Mouse (Mus musculus) embryonic facial prominence, embryonic 14.5 days (tissue): Measurements from ENCODE around the gene Stx5a. TPM values are rescaled to one million over a fixed set of nuclear protein-coding genes. Genes with fewer than 3 reads are reported as not detected.

Experiments used
- ATAC-seq: fragments of 200-750 bp; cut with Nextera tagmentation; 2 replicates; pipeline ENCODE4 v1.8.0; 2017; ENCODE audit warnings: low read depth, moderate number of reproducible peaks, moderate TSS enrichment
- DNase-seq: peaks from one replicate; pipeline ENCODE4 v3.0.0-alpha.2; 2015; ENCODE audit warnings: low spot score
- H3K27ac ChIP-seq: fragments of 300-500 bp; sonication (generic); replicated peaks from 2 replicates; pipeline ENCODE4 v1.5.1; 2014; ENCODE audit warnings: low read depth, mild to moderate bottlenecking, low read length, moderate library complexity
- H3K27me3 ChIP-seq: fragments of 300-500 bp; sonication (generic); replicated peaks from 2 replicates; pipeline ENCODE4 v1.6.1; 2014; ENCODE audit warnings: low read length; ENCODE audit not compliant: control insufficient read depth, insufficient read depth
- H3K36me3 ChIP-seq: fragments of 300-500 bp; sonication (generic); 2 replicates; pipeline ENCODE4 v1.6.1; 2014; ENCODE audit warnings: low read length, mixed read lengths; ENCODE audit not compliant: control insufficient read depth, insufficient read depth
- H3K4me1 ChIP-seq: fragments of 300-500 bp; sonication (generic); 2 replicates; pipeline ENCODE4 v1.6.1; 2014; ENCODE audit warnings: antibody characterized with exemption, low read length; ENCODE audit not compliant: control insufficient read depth, insufficient read depth
- H3K4me2 ChIP-seq: fragments of 300-500 bp; sonication (generic); 2 replicates; pipeline ENCODE4 v1.6.1; 2014; ENCODE audit warnings: low read depth, mild to moderate bottlenecking, low read length, moderate library complexity, mixed read lengths
- H3K4me3 ChIP-seq: fragments of 300-500 bp; sonication (generic); 2 replicates; pipeline ENCODE4 v1.5.1; 2014; ENCODE audit warnings: low read depth, mild to moderate bottlenecking, low read length
- H3K9ac ChIP-seq: fragments of 300-500 bp; sonication (generic); 2 replicates; pipeline ENCODE4 v1.6.1; 2014; ENCODE audit warnings: low read depth, mild to moderate bottlenecking, low read length, moderate library complexity, mixed read lengths
- H3K9me3 ChIP-seq: fragments of 300-500 bp; sonication (generic); 2 replicates; pipeline ENCODE4 v1.6.1; 2016; ENCODE audit warnings: low read length; ENCODE audit not compliant: control insufficient read depth
- WGBS: fragments of 180-500 bp; shearing (Covaris S2); extraction: QIAGEN DNeasy Blood & Tissue Kit; methylation state at CpG from one replicate; pipeline ENCODE4 v1.1.7; 2014; 5-methylcytosine and 5-hydroxymethylcytosine counted together
- polyA plus RNA-seq: library from polyadenylated mRNA; unstranded; fragments of >200 nt; fragmentation: Nextera tagmentation; extraction: Ambion mirVana; gene quantifications from 2 replicates; pipeline ENCODE4 v1.2.1, GENCODE M21; 2014

The Stx5a gene
- polyA plus RNA-seq, 1 experiment from 2014 or later: 142 TPM

DNA sequence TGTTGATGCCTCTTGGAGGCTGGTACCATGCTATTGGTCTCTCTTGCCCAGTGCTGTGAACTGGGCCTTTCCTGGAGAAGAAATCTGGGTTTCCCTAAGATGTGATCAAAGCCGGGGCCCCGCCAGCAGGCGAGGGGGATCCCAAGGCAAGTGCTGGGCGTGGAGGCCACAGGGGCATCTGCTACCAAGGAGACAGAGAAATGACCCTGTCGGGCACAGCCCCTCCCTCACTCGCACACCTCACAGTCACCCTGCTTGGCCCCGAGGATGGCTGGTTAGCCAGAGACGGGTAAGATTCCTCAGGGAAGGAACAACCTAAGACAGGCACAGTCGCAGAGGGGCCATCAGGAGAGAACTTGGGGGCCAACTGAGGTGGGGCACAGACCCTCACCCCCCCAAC is 24.3 kb downstream of the Stx5a start:
- Histone ChIP-seq H3K27me3 (no peaks in the 10 kb centered on the region), H3K4me1 (peaks cover 3% of the 10 kb centered on the region; the same call in 1 of the 2 replicates), H3K4me2 (no peak overlapping the region), H3K9ac (no peak overlapping the region), H3K27ac (no peak overlapping the region), H3K4me3 (no peak overlapping the region), H3K9me3 (peaks cover 14% of the 10 kb centered on the region), H3K36me3 (peaks cover 86% of the 10 kb centered on the region)
- 96% methylated on average over 9 of the region's 9 CpGs for WGBS
- ATAC-seq (no peak), DNase-seq (no peak)

DNA sequence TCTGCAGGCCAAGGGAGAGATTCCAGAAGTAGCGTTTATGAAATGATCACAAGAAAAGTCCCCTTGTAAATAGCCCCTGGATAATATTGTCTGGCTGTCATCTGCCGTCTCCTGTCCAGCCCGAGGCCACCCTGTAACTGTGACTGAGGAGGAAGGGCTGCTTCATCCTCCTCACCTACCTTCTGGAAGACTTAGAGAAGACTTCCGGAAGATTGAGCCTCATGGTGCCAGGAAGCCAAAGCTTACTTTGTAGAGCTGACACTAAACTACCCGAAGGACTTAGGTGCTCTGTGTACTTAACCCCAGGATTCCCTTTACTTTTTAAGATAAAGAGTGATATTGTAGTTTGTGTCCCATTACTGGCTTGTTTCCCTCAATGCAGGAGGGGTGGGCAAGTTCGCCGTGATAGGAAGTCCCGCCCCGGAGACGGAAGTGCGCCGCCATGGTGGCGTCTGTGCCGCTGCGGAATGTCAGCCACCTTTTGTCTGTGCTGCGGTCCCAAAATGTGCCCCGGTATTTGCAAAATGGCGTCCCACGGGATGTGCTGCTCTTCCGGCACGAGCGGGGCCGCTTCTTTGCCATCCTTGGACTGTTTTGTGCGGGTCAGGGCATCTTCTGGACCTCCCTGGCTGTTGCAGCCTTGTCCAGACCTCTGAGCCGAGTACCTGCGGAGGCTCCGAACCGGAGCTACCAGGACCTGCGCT is 29.5 kb downstream of the Stx5a start, which contains the start of gene Tmem223:
TSS of gene Tmem223 (plus strand) at position 430 of the 704 bp plus-strand sequence.
- Histone ChIP-seq H3K4me3 (peak within 1 kb of the TSS; percentile 70), H3K9ac (peak within 1 kb of the TSS; percentile 93), H3K4me2 (peak within 1 kb of the TSS; percentile 80), H3K36me3 (peaks cover 66% of the 10 kb centered on the region), H3K27me3 (no peaks in the 10 kb centered on the region), H3K27ac (peak within 1 kb of the TSS; percentile 89), H3K4me1 (peaks cover 20% of the 10 kb centered on the region), H3K9me3 (peaks cover under 1% of the 10 kb centered on the region; the same call in 1 of the 2 replicates)
- WGBS: 19% methylated on average over 24 of the region's 29 CpGs
- DNase-seq (peak; percentile 82), ATAC-seq (peak; percentile 58)

DNA sequence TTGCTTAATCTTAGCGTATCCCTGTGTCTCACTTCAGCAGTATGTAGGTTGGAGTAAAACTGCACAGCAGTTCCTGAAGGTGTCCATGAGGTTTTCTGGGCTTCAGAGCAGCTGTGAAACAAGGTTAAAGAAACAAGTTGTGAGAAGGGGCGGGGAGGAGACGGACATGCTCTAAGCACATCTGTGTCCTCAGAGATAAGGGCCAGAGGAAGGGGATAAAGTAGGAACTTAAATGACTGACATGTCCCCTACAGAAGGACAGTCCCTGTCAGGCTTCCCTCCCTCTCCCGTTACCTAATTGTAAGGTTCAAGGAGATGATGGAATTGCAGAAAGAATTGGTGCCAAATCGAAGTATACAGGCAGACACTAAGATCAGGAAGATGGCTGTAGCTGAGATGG is 31.8 kb downstream of the Stx5a start:
- no peaks in the 10 kb centered on the region for H3K9me3 ChIP-seq
- peak overlapping the region; percentile 99; the same call in 1 of the 2 replicates for H3K27ac ChIP-seq
- H3K27me3 ChIP-seq: no peaks in the 10 kb centered on the region
- H3K9ac ChIP-seq: peak overlapping the region; percentile 82; the same call in 1 of the 2 replicates
- H3K4me1 ChIP-seq: peaks cover 20% of the 10 kb centered on the region
- no peak for DNase-seq
- peak overlapping the region; percentile 60 for H3K4me3 ChIP-seq
- H3K4me2 ChIP-seq: peak overlapping the region; percentile 95
- ATAC-seq: no peak
- WGBS: 84% methylated on average over 5 of the region's 5 CpGs
- H3K36me3 ChIP-seq: peaks cover 44% of the 10 kb centered on the region

DNA sequence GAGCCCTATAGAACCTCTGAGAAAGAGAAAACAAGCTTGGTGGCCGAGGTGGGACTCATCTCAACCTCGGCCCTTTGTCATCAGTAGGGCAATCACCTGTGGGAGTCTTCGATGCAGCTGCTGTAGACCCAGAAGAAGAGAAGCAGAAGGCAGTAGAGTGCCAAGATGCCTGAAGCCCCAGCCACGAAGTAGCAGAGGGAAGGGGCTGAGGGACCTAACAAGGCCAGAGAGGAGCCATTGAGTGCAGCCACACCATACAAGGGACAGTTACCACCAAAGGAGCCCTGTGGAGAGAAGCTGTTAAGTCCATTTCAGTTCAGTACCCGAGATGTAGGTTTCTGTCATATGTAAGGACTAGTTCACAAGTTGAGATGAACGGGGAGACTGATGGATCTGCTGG is 32.2 kb downstream of the Stx5a start:
- no peak for DNase-seq
- Histone ChIP-seq H3K4me3 (peak overlapping the region; percentile 60), H3K27ac (peak overlapping the region; percentile 99), H3K9me3 (no peaks in the 10 kb centered on the region), H3K27me3 (no peaks in the 10 kb centered on the region), H3K4me2 (peak overlapping the region; percentile 95), H3K4me1 (peaks cover 20% of the 10 kb centered on the region), H3K36me3 (peaks cover 44% of the 10 kb centered on the region), H3K9ac (peak overlapping the region; percentile 82)
- 56% methylated on average over 6 of the region's 6 CpGs for WGBS
- ATAC-seq: no peak

DNA sequence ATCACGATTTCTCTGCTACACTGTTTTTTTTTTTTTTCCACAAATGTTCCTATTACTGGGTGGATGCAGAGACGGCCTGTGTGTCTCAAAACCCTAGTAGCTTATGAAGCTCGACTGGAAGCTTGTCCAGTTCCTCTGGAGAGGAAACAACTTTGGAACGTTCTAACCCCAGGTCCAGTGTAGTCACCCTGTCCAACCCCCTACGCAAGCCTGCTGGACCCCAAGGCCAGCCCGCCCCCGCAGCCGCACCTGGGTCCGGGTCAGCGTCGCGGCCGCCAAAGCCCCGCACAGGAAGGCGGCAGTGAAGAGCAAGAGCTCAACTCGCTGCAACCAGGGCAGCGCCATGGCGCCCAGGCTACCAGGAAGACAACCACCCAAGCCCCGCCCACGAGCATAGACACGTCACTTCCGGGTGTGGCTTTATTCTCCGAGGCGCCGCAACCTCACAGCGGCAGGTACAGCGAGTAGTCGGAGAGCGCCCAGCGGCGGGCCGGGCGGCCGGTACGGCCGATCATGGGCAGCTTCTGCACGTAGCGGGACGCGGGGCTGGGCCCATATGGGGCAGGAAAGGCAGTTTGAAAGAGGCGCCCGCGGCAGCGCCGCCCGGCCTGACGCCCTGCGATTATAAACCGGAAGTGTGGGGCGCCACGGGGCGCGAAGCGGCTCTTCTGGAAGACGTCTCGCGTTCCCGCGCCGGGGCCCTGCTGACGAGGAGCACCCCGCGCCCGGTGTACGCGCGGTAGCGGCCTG is 33.0 kb downstream of the Stx5a start, which contains the start of gene Tmem179b:
TSS of gene Tmem179b (minus strand) at position 382 of the 750 bp plus-strand sequence.
- peaks cover 40% of the 10 kb centered on the region for H3K36me3 ChIP-seq

DNA sequence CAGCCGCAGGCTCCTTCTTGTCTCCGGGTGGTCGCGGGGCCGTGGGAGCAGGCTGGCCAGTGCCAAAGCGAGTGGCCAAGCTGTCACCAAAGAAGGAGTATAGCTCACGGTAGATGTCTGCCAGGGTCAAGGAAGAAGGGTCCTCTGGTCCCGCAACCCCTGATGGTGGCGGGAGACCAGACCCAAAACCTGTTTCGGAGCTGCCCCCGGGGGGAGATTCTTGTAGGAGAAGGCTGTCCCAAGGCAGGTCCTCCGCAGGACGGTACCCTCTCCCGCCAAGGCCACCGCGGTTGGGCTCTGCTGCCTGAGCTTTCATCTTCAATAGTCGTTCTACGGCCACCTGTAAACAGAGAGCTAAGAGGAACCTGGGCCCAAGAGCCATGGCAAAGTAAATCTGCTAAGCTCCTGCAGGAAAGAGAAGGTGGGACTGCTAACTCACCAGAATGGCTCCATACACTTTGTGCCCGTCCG is 33.8 kb downstream of the Stx5a start:
- Histone ChIP-seq H3K27ac (peak overlapping the region; percentile 99), H3K4me3 (peak overlapping the region; percentile 60), H3K27me3 (no peaks in the 10 kb centered on the region), H3K4me1 (peaks cover 20% of the 10 kb centered on the region), H3K4me2 (peak overlapping the region; percentile 95), H3K36me3 (peaks cover 38% of the 10 kb centered on the region), H3K9ac (peak overlapping the region; percentile 82), H3K9me3 (no peaks in the 10 kb centered on the region)
- DNase-seq (no peak), ATAC-seq (no peak; the same call in 1 of the 2 replicates)
- WGBS: 4% methylated on average over 19 of the region's 20 CpGs

More for the DNA sequence above, 33.0 kb downstream of the Stx5a start, which contains the start of gene Tmem179b:
- peak; percentile 94 for ATAC-seq
- H3K27me3 ChIP-seq: no peaks in the 10 kb centered on the region
- H3K4me2 ChIP-seq: peak within 1 kb of the TSS; percentile 95
- peak within 1 kb of the TSS; percentile 99 for H3K27ac ChIP-seq
- peak within 1 kb of the TSS; percentile 60 for H3K4me3 ChIP-seq
- peaks cover 20% of the 10 kb centered on the region for H3K4me1 ChIP-seq
- DNase-seq: peak; percentile 97
- H3K9me3 ChIP-seq: no peaks in the 10 kb centered on the region
- WGBS: under 1% methylated on average over 44 of the region's 68 CpGs
- H3K9ac ChIP-seq: peak within 1 kb of the TSS; percentile 82

DNA sequence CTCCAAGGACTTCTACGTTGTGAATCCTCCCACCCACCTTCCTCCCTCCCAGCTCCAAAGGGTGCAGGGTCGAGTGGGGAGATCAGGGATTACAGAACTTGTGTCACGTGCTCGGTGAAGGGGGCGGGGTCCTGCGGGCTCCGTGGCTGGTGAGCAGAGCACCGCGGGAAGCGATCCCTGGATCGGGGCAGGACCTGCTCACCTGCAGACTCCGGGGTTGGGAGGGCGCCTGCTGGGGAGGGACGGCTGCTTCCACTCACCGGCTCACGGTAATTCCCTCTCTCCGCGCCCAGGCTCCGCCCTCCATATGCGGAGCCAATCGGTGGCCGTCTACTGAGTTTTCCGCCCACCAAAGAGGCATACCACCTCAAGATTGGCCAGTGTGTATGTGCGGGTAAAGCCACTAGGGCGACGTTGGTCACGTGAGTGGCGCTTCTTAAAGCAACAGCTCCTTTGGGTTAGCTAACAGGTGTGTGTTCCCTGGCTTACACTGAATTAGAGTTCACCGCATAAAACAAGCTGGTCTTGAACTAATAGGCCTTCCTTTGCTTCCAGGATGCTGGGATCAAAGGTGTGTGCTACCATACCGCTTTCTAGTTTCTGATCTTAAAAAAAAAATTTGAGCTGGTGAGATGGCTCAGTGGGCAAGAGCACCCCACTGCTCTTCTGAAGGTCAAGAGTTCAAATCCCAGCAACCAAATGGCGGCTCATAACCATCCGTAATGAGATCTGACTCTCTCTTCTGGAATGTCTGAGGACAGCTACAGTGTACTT is 45.0 kb downstream of the Stx5a start, which contains the start of gene Taf6l:
TSS of gene Taf6l (minus strand) at position 410 of the 774 bp plus-strand sequence.
- peak; percentile 98 for DNase-seq
- peak within 1 kb of the TSS; percentile 82 for H3K4me2 ChIP-seq
- under 1% methylated on average over 28 of the region's 32 CpGs for WGBS

DNA sequence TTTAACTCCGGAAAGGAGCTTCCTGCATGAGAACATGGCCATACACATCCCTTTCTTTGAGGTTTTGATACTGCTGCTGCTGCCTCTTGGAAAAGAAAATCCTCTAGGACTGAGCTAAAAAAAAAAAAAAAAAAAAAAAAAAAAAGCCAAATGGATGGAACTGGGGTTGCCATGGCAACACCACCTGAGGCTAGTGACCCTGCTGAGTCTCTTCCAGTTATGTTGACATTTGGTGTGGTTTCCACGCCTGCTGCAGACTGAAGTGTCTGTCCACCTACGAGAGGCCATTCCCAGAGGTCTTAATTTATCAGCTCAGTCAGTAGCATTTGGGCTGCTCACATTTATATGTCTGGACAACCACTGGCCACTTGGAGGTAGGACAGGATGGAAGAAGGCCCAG is 47.3 kb downstream of the Stx5a start:
- ATAC-seq: no peak
- H3K4me2 ChIP-seq: no peak overlapping the region
- no peak for DNase-seq
- H3K9me3 ChIP-seq: 0 out of 2 replicates have a peak, but pooled peaks cover 2% of the 10 kb centered on the region
- no peak overlapping the region for H3K9ac ChIP-seq
- peaks cover 15% of the 10 kb centered on the region for H3K36me3 ChIP-seq
- no peak overlapping the region for H3K27ac ChIP-seq
- no peak overlapping the region for H3K4me3 ChIP-seq
- peaks cover 3% of the 10 kb centered on the region; the same call in 1 of the 2 replicates for H3K4me1 ChIP-seq
- WGBS: 21% methylated on average over 3 of the region's 3 CpGs
- H3K27me3 ChIP-seq: no peaks in the 10 kb centered on the region

More for the DNA sequence above, 45.0 kb downstream of the Stx5a start, which contains the start of gene Taf6l:
- peak within 1 kb of the TSS; percentile 75 for H3K9ac ChIP-seq
- H3K4me1 ChIP-seq: peaks cover 3% of the 10 kb centered on the region; the same call in 1 of the 2 replicates
- H3K36me3 ChIP-seq: peaks cover 24% of the 10 kb centered on the region
- ATAC-seq: peak; percentile 100
- no peaks in the 10 kb centered on the region for H3K9me3 ChIP-seq
- peak within 1 kb of the TSS; percentile 76 for H3K27ac ChIP-seq
- no peaks in the 10 kb centered on the region for H3K27me3 ChIP-seq
- H3K4me3 ChIP-seq: peak within 1 kb of the TSS; percentile 65
